Mouse (Mus musculus) testis, adult 2 months (tissue): ENCODE measurements around the gene Snap91.

Source experiments
- CTCF ChIP-seq: fragments of 200-500 bp; IDR thresholded peaks from 2 replicates; pipeline ENCODE4 v1.5.1; 2012; ENCODE audit warnings: low read depth, mild to moderate bottlenecking, inconsistent platforms, low read length, moderate library complexity; ENCODE audit not compliant: control insufficient read depth, insufficient read depth, insufficient replicate concordance
- POLR2A ChIP-seq: fragments of 200-500 bp; IDR thresholded peaks from 2 replicates; pipeline ENCODE4 v1.6.1; 2012; ENCODE audit warnings: low read depth, mild to moderate bottlenecking, inconsistent platforms, low read length, moderate library complexity; ENCODE audit not compliant: control insufficient read depth

DNA sequence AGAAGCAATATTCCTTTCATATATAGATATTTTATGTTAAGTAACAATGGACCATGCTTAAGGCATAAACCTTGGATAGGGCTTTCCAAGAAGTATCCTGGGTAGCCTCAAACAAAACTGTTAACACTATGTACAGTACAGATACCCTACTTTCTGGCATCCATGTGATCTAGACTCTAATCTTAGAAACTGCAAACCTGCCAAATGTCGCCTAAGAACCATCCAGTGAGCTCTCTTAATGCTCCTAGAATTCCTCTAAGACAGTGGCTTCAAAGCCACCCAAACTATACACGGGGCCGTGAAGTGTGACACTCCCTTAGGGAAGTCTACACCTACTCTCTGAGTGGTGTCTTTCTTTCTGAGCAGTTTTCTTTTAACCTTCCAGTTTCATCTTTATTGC, 107.6 kb downstream of the Snap91 start:
- TF ChIP-seq CTCF (no peak), POLR2A (no peak)
